In the genomic region with DNA sequence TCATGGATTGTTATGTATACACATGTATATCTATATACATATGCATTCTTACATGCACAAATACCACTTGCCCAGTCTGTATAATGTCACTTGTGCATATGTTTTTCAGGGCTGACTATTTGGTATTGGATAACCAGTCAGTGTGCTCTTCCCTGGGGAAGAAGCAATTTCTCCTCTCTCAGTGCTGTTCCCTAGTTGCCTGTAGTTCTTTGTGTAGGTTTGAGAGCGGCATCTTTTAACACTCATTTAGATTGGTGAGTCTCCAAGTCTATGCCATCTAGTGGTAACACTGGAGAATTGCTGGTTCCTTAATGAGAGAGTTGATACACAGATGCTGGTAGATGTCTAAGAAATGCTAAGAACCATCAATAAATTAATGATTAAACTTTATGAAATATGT, we compare ENCODE assay signal across 9 mouse cellular contexts. TPM values are rescaled to one million over a fixed set of nuclear protein-coding genes. Genes with fewer than 3 reads are reported as not detected.
A peak's percentile ranks its signal among the peaks of the same experiment; 100 is the strongest.
DNase-seq lines count a peak whose midpoint lies in the region; ATAC-seq and TF ChIP-seq lines count a peak whose summit lies in the region.
"Had no signal": no experiment of that assay in that cellular context is flagged by ENCODE, and none has a peak within 500 bp of the region (broad histone marks: within the 10 kb centered on the region; RNA-seq: fewer than 3 reads in every experiment).

No protein-coding gene starts in this region.

- 3% methylated on average over 1 of the region's 1 CpGs for WGBS in hindbrain, embryonic 11.5 days
- WGBS in hindbrain, embryonic 10.5 days, result 2% methylated on average over 1 of the region's 1 CpGs

- H3K4me2 ChIP-seq in hindbrain, embryonic 11.5 days (replicated peaks; ENCODE audit: low read depth, low read length), result no peak overlapping the region
- H3K4me2 ChIP-seq: lung, embryonic 15.5 days had no signal

- ATAC-seq in hindbrain, embryonic 11.5 days (ENCODE audit: low FRiP score), result peak; percentile 72
- ATAC-seq in G1E (ENCODE audit: extremely low read depth, insufficient number of reproducible peaks, low FRiP score, poor library complexity, severe bottlenecking), result no peak

- no peak overlapping the region for H3K4me3 ChIP-seq in hindbrain, embryonic 11.5 days (ENCODE audit: low read depth, low read length)
- no peak overlapping the region for H3K4me3 ChIP-seq in hindbrain, embryonic 10.5 days
- H3K4me3 ChIP-seq in G1E (ENCODE audit: low read depth, low read length), result no peak overlapping the region
- H3K4me3 ChIP-seq: lung, embryonic 15.5 days had no signal

- H3K4me1 ChIP-seq in hindbrain, embryonic 11.5 days (replicated peaks; ENCODE audit: control insufficient read depth, insufficient read depth, low read length), result no peaks in the 10 kb centered on the region
- peaks cover 4% of the 10 kb centered on the region; the same call in 1 of the 2 replicates for H3K4me1 ChIP-seq in hindbrain, embryonic 10.5 days (replicated peaks)
- peaks cover 3% of the 10 kb centered on the region; the same call in 1 of the 2 replicates for H3K4me1 ChIP-seq in G1E (ENCODE audit: insufficient read depth, low read depth, low read length)
- H3K4me1 ChIP-seq: lung, embryonic 15.5 days had no signal

- no peaks in the 10 kb centered on the region for H3K36me3 ChIP-seq in hindbrain, embryonic 11.5 days (ENCODE audit: control insufficient read depth, insufficient read depth, low read length)
- H3K36me3 ChIP-seq in hindbrain, embryonic 10.5 days, result no peaks in the 10 kb centered on the region
- no peaks in the 10 kb centered on the region for H3K36me3 ChIP-seq in G1E (replicated peaks)
- H3K36me3 ChIP-seq: lung, embryonic 15.5 days had no signal

- peak; percentile 80 for TF ChIP-seq CTCF in G1E (IDR thresholded peaks at IDR 0.05; ENCODE audit: low read depth, low read length)

- H3K27ac ChIP-seq in hindbrain, embryonic 11.5 days (ENCODE audit: low read depth, low read length), result no peak overlapping the region
- H3K27ac ChIP-seq in hindbrain, embryonic 10.5 days, result no peak overlapping the region
- H3K27ac ChIP-seq: lung, embryonic 15.5 days had no signal

- no peaks in the 10 kb centered on the region for H3K27me3 ChIP-seq in hindbrain, embryonic 11.5 days (ENCODE audit: control insufficient read depth, insufficient read depth, low read length)
- peaks cover 9% of the 10 kb centered on the region; the same call in 1 of the 2 replicates for H3K27me3 ChIP-seq in hindbrain, embryonic 10.5 days (ENCODE audit: insufficient read depth, poor library complexity, severe bottlenecking)
- H3K27me3 ChIP-seq in G1E (ENCODE audit: insufficient read depth, low read length), result peaks cover 3% of the 10 kb centered on the region; the same call in 1 of the 2 replicates
- H3K27me3 ChIP-seq: lung, embryonic 15.5 days had no signal

- peak; percentile 54 for DNase-seq in hindbrain, embryonic 11.5 days (ENCODE audit: low spot score)
- DNase-seq in hindbrain, embryonic 10.5 days (ENCODE audit: low spot score), result no peak
- peak; percentile 6 for DNase-seq in G1E (ENCODE audit: low spot score)
- DNase-seq in embryo, embryonic 11 days, result peak; percentile 70
- peak; percentile 15 for DNase-seq in lung, postnatal 36 days
- no peak for DNase-seq in gastrocnemius, adult 8-10 months (ENCODE audit: low spot score in 2 of 2)
- DNase-seq in c-Kit-positive CD71-positive TER-119-positive erythroid progenitor cells, embryonic 14.5 days (ENCODE audit: low spot score), result no peak
- no peak for DNase-seq in ovary, postnatal 36 days (ENCODE audit: low spot score)

- H3K9me3 ChIP-seq in hindbrain, embryonic 11.5 days (ENCODE audit: control insufficient read depth, low read length), result no peaks in the 10 kb centered on the region
- no peaks in the 10 kb centered on the region for H3K9me3 ChIP-seq in hindbrain, embryonic 10.5 days
- H3K9me3 ChIP-seq in G1E (replicated peaks), result no peaks in the 10 kb centered on the region
- H3K9me3 ChIP-seq: lung, embryonic 15.5 days had no signal

- H3K9ac ChIP-seq in hindbrain, embryonic 11.5 days (ENCODE audit: low read depth, low read length), result no peak overlapping the region
- H3K9ac ChIP-seq: lung, embryonic 15.5 days had no signal

RNA-seq across cellular contexts. Expression of a gene that starts 34.7 kb away (rescaled TPM):
- 34.4 and 37.6 TPM in 2 replicates for polyA plus RNA-seq in hindbrain, embryonic 11.5 days (2014; fragmentation: Nextera tagmentation; extraction: Ambion mirVana)
- 24.5 and 36.0 TPM in 2 replicates for polyA plus RNA-seq in hindbrain, embryonic 10.5 days (2016; fragmentation: Nextera tagmentation; extraction: Ambion mirVana)
- not detected in 2 replicates for total RNA-seq in G1E (2014; fragmentation: Nextera tagmentation)
- 0.06 and 0.16 TPM in 2 replicates for total RNA-seq in G1E (2017)
- not detected in 2 replicates for polyA plus RNA-seq in G1E (2012)
- total RNA-seq in gastrocnemius, adult 8-10 months (2022), result 10 to 100 TPM; 17.1 to 22.7 (median 19.2) TPM

RNA-seq across cellular contexts. Expression of a gene that starts 42.6 kb away (rescaled TPM):
- polyA plus RNA-seq in hindbrain, embryonic 11.5 days (2014; fragmentation: Nextera tagmentation; extraction: Ambion mirVana), result 23.5 and 26.8 TPM in 2 replicates
- 45.4 and 51.4 TPM in 2 replicates for polyA plus RNA-seq in hindbrain, embryonic 10.5 days (2016; fragmentation: Nextera tagmentation; extraction: Ambion mirVana)
- total RNA-seq in G1E (2014; fragmentation: Nextera tagmentation) (not detected in 2 replicates), G1E (2017) (0.12 and 0.22 TPM in 2 replicates)
- polyA plus RNA-seq in G1E (2012), result not detected in 2 replicates
- total RNA-seq in gastrocnemius, adult 8-10 months (2022), result under 1 TPM; 0.10 to 0.22 (median 0.16) TPM

Comparison
In these comparisons a context has a peak if more than half of its experiments do, and no peak if none do; other contexts are left out.
1. DNase-seq: peak in hindbrain, embryonic 11.5 days (single experiment), G1E (single experiment), embryo, embryonic 11 days (single experiment) and lung, postnatal 36 days (single experiment); none in hindbrain, embryonic 10.5 days (single experiment), gastrocnemius, adult 8-10 months (0 of 2), c-Kit-positive CD71-positive TER-119-positive erythroid progenitor cells, embryonic 14.5 days (single experiment) and ovary, postnatal 36 days (single experiment).
2. RNA of a gene that starts 34.7 kb away (polyA plus RNA-seq): 34.4 to 37.6 TPM in hindbrain, embryonic 11.5 days and 24.5 to 36.0 TPM in hindbrain, embryonic 10.5 days; not detected in G1E; every median in the first group is over 10 times any median in the second.
3. RNA of a gene that starts 42.6 kb away (polyA plus RNA-seq): 45.4 to 51.4 TPM in hindbrain, embryonic 10.5 days and 23.5 to 26.8 TPM in hindbrain, embryonic 11.5 days; not detected in G1E; every median in the first group is over 10 times any median in the second.